Mouse (Mus musculus) ES-Bruce4 (cell line): Measurements from ENCODE around the gene Shroom1. TPM values are rescaled to one million over a fixed set of nuclear protein-coding genes. Genes with fewer than 3 reads are reported as not detected.
A peak's percentile ranks its signal among the peaks of the same experiment; 100 is the strongest.

ENCODE experiments used
- H3K27ac ChIP-seq: 2 replicates; pipeline ENCODE4 v1.5.1; 2012; ENCODE audit warnings: low read length, inconsistent platforms; ENCODE audit not compliant: insufficient read depth
- H3K27me3 ChIP-seq: 2 replicates; pipeline ENCODE4 v1.6.1; 2012; ENCODE audit warnings: mild to moderate bottlenecking, low read length, inconsistent platforms; ENCODE audit not compliant: control insufficient read depth, poor library complexity, insufficient read depth, severe bottlenecking
- H3K36me3 ChIP-seq: 2 replicates; pipeline ENCODE4 v1.6.1; 2012; ENCODE audit warnings: inconsistent platforms, mild to moderate bottlenecking, low read length, moderate library complexity; ENCODE audit not compliant: control insufficient read depth, poor library complexity, insufficient read depth, severe bottlenecking
- H3K4me1 ChIP-seq: one replicate; pipeline ENCODE4 v1.8.1; 2011; ENCODE audit warnings: low read length; ENCODE audit not compliant: control insufficient read depth, insufficient read depth
- H3K4me3 ChIP-seq: 2 replicates; pipeline ENCODE4 v1.5.1; 2011; ENCODE audit warnings: low read depth, mild to moderate bottlenecking, low read length
- H3K9ac ChIP-seq: 2 replicates; pipeline ENCODE4 v1.6.1; 2012; ENCODE audit warnings: low read depth, mild to moderate bottlenecking, inconsistent platforms; ENCODE audit not compliant: poor library complexity, severe bottlenecking
- H3K9me3 ChIP-seq: replicated peaks from 2 replicates; pipeline ENCODE4 v1.6.1; 2012; ENCODE audit warnings: mild to moderate bottlenecking, low read length, inconsistent platforms; ENCODE audit not compliant: control insufficient read depth, poor library complexity, insufficient read depth, severe bottlenecking
- CTCF ChIP-seq: IDR thresholded peaks from one replicate; pipeline ENCODE4 v1.8.1; 2011; ENCODE audit warnings: low read depth, low read length
- EP300 ChIP-seq: IDR thresholded peaks from 2 replicates; pipeline ENCODE4 v1.6.1; 2011; ENCODE audit warnings: low read depth, low read length; ENCODE audit not compliant: insufficient read depth
- POLR2A ChIP-seq: IDR thresholded peaks from one replicate; pipeline ENCODE4 v1.8.1; 2011; ENCODE audit warnings: low read length; ENCODE audit not compliant: insufficient read depth
- polyA plus RNA-seq: library from polyadenylated mRNA; stranded (reverse); fragments of >200 nt; gene quantifications from 2 replicates; pipeline ENCODE4 v1.2.4, GENCODE M21; 2011; ENCODE audit warnings: low read depth; ENCODE audit not compliant: missing spikeins, insufficient read depth, insufficient read length

The Shroom1 gene
- polyA plus RNA-seq, 1 experiment = 0.39 TPM

DNA sequence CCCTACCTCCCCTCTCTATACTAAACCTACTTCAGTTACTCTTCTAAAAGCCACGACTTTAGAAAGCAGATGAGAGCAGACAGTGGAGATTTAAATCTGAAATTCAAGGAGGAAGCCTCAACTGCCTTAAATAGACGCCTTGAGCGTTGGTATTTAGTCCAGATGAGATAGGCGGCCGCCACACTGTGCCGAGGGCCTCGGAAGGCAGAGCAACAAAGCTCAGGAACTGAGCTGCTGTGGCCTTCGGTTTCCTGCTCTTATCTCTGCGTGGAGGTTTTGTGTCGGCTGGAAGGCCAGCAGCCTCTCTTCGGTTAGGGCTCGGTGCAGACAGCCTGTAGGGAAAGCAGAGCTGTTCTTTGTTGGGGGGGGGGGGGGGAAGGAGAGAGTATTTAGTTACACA lies 15.1 kb upstream of the Shroom1 start:
- no peaks in the 10 kb centered on the region for H3K36me3 ChIP-seq
- H3K27me3 ChIP-seq = no peaks in the 10 kb centered on the region
- no peak overlapping the region for H3K9ac ChIP-seq
- no peaks in the 10 kb centered on the region for H3K9me3 ChIP-seq
- H3K4me3 ChIP-seq = no peak overlapping the region
- no peak overlapping the region for H3K27ac ChIP-seq
- no peaks in the 10 kb centered on the region for H3K4me1 ChIP-seq
- TF ChIP-seq EP300 = no peak
- no peak for TF ChIP-seq CTCF
- no peak for TF ChIP-seq POLR2A

DNA sequence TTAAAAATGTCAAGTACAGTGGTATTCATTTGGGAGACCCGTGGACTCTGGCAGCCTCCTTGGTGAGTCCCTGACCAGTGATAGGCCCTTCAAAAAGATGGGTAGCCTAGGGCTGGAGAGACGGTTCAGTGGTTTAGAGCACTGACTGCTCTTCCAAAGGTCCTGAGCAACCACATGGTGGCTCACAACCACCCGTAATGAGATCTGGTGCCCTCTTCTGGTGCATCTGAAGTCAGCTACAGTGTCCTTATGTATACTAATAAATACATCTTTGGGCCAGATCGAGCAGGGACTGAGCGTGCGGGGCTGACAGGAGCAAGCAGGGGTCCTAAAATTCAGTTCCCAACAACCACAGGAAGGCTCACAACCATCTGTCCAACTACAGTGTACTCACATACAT lies 13.1 kb upstream of the Shroom1 start:
- Histone ChIP-seq H3K9ac (no peak overlapping the region), H3K4me3 (no peak overlapping the region), H3K4me1 (no peaks in the 10 kb centered on the region), H3K27ac (no peak overlapping the region), H3K9me3 (no peaks in the 10 kb centered on the region), H3K27me3 (no peaks in the 10 kb centered on the region), H3K36me3 (no peaks in the 10 kb centered on the region)
- TF ChIP-seq CTCF = peak; percentile 55
- no peak for TF ChIP-seq EP300
- TF ChIP-seq POLR2A = no peak

DNA sequence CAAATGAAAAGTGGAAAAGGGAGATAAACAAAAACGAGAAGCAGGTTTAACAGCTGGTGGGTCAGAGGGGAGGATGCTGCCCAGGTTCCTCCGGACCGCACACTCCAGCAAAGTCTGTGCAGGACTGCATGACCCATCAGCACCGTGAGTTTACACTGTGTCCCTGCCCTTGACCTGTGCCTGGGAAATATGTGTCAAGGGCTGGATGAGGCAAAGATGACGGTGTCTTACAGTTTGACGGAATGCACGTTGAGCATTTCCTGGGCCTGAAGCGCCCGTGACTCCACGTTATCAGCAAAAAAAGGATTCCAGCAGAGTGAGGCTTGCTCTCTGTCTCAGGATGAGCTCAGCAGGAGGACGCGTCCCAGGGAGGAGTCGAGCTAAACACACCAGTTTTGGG lies 11.4 kb upstream of the Shroom1 start:
- Histone ChIP-seq H3K27ac (no peak overlapping the region), H3K27me3 (no peaks in the 10 kb centered on the region), H3K9me3 (no peaks in the 10 kb centered on the region), H3K4me3 (no peak overlapping the region), H3K9ac (no peak overlapping the region), H3K4me1 (no peaks in the 10 kb centered on the region), H3K36me3 (no peaks in the 10 kb centered on the region)
- TF ChIP-seq EP300 = no peak
- TF ChIP-seq CTCF = no peak
- no peak for TF ChIP-seq POLR2A

DNA sequence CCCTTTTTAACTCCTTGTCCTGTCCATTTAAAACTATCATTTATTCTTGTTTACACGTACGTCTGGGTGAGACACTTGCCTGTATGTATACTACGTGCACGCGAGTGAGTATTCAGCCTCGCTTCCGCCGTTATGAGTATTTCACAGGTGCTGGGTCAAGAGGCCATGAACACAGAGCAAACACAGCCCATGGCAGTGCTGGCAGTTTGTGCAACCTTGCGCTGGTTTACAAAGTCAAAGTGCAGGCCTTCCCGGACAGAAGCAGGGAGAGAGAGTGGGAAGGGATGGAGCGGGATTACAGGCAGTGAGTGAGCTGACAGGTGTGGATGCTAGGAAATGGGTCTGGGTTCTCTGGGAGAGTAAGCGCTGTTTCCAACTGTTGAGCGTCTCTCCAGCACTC lies 10.8 kb upstream of the Shroom1 start:
- H3K27me3 ChIP-seq = no peaks in the 10 kb centered on the region
- TF ChIP-seq CTCF = no peak
- TF ChIP-seq POLR2A = no peak
- no peak for TF ChIP-seq EP300
- no peaks in the 10 kb centered on the region for H3K4me1 ChIP-seq
- no peaks in the 10 kb centered on the region for H3K9me3 ChIP-seq
- H3K9ac ChIP-seq = no peak overlapping the region
- H3K27ac ChIP-seq = no peak overlapping the region
- no peaks in the 10 kb centered on the region for H3K36me3 ChIP-seq
- H3K4me3 ChIP-seq = no peak overlapping the region

DNA sequence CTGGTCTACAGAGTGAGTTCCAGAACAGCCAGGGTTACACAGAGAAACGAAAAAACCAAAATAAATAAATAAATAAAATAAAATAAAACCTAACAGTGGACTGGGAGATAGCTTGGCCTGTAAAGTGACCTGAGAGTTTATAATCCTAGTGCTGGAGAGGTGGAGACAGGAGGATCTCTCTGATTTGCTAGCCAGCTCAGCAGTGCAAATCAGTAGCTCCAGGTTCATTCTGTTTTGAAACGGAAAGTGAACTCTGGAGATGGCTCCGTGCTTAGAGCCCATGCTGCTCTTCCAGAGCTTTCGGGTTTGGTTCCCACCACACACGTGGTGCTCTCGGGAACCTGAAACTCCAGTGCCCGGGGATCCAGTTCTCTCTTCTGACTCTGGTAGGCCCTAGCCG lies 9.0 kb upstream of the Shroom1 start:
- H3K27me3 ChIP-seq = no peaks in the 10 kb centered on the region
- TF ChIP-seq CTCF = no peak
- no peak for TF ChIP-seq POLR2A
- TF ChIP-seq EP300 = no peak

DNA sequence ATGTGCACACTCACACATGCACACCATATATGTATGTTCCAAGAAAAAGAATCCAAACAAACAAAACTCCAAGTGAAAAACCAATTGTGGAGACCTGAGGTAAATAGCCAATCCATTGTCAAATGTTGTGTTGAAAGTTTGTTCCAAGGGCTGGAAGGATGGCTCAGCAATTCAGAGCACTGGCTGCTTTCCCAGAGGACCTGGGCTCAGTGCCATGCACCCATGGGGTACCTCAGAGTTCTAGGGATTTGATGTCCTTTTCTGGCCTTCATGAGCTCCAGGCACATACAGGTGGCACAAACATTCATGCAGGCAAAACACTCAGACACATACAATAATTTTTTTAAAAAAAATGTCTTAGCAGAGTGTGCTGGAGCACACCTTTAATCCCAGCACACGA lies 8.5 kb upstream of the Shroom1 start:
- H3K27me3 ChIP-seq = no peaks in the 10 kb centered on the region
- no peaks in the 10 kb centered on the region for H3K36me3 ChIP-seq
- H3K4me3 ChIP-seq = no peak overlapping the region
- H3K27ac ChIP-seq = no peak overlapping the region
- no peaks in the 10 kb centered on the region for H3K9me3 ChIP-seq
- H3K4me1 ChIP-seq = no peaks in the 10 kb centered on the region
- H3K9ac ChIP-seq = no peak overlapping the region
- TF ChIP-seq POLR2A = no peak

More for the DNA sequence above, 9.0 kb upstream of the Shroom1 start:
- Histone ChIP-seq H3K36me3 (no peaks in the 10 kb centered on the region), H3K9ac (no peak overlapping the region), H3K27ac (no peak overlapping the region), H3K9me3 (no peaks in the 10 kb centered on the region), H3K4me3 (no peak overlapping the region), H3K4me1 (no peaks in the 10 kb centered on the region)

DNA sequence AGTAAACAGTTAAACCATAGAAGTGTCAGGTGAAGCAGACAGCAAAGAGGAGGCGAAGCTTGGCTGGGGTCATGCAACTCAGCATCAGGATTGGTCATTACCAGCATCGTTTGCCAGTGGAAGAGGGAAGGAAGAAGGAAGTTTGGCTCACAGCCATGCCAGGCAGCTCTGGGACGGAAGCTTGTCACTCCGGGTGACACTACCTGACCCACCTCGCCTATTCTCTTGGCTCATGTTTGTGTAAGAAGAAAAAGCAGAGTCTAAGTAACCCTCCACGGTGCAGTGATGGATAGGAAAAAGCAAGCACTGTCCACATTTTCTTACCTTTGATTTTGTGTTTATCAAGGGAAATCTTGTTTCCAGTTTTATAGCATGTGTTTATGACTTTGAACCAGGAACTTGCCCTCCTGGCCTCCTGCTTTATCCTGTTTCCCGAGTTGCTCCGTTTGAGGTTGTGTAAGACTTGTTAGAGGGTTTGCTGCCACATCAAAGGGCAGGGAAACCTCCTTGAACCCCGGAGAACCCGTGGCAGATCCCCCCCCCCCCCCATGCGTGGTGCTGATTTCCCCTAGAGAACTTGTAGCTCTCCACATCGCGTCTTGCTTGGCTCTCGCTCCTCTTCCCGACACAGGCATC lies 6.8 kb upstream of the Shroom1 start:
- no peak overlapping the region for H3K9ac ChIP-seq
- TF ChIP-seq EP300 (no peak), CTCF (no peak), POLR2A (no peak)
- H3K27me3 ChIP-seq = no peaks in the 10 kb centered on the region
- no peak overlapping the region for H3K4me3 ChIP-seq
- no peaks in the 10 kb centered on the region for H3K9me3 ChIP-seq
- H3K4me1 ChIP-seq = no peaks in the 10 kb centered on the region
- H3K27ac ChIP-seq = no peak overlapping the region
- H3K36me3 ChIP-seq = no peaks in the 10 kb centered on the region
